Mouse (Mus musculus) heart, adult 2 months (tissue): ENCODE data around the gene Alpl.

Source experiments
- CTCF ChIP-seq: fragments of 200-600 bp; IDR thresholded peaks from 2 replicates; pipeline ENCODE4 v1.8.1; 2022; ENCODE audit warnings: antibody characterized with exemption, mild to moderate bottlenecking, moderate library complexity
- EP300 ChIP-seq: fragments of 200-500 bp; IDR thresholded peaks from 2 replicates; pipeline ENCODE4 v1.6.1; 2011; ENCODE audit warnings: low read depth, low read length, control low read depth; ENCODE audit not compliant: insufficient read depth
- POLR2A ChIP-seq: fragments of 200-500 bp; IDR thresholded peaks from 2 replicates; pipeline ENCODE4 v1.6.1; 2011; ENCODE audit warnings: mild to moderate bottlenecking, low read depth, low read length, control low read depth; ENCODE audit not compliant: insufficient read depth

DNA sequence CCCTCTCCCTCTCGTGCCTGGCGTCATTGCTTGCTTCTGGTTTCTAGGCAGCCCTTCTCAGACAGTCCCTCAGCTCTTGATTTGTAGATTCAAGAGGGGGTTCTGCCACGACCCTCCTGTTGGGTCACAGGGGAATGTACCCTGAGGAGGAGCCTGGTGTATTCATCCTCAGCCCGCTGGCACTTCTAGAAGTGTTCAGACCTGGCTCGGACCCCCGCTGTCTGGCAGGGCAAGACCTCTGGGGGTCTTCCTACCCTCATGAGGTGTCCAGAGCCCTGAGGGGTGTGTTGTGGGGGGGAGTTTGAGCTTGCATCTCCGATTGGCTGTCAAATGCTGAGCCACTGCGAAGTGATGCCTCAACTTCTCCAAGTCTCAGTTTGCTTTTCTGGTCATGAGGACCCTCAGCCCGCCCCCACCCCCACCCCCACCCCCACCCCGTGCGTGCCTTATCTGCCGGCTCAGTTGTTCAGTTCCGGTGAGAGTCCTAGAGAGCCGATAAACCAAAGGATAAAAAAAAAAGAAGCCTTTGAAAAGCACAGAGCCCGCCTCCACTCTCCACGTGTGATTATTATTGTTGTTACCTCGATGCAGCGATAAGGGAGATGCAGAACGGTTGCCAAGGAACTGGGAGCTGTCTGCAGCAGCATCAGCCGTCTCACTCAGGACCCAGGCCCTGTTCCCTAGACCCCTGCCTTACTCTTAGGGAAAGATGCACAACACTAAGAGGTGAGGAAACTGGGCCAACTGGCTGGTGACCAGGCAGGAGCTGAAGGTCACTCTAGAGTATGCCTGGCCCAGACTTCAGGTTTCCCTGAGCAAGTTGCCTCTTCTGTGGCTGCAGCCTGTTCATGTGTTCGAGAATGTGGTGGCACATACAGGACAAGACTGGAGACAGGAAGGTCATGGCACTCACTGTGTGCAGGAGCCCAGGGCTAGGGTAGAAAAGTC is 96.6 kb downstream of the Alpl start:
- TF ChIP-seq CTCF: no peak
- no peak for TF ChIP-seq EP300
- no peak for TF ChIP-seq POLR2A
